Mouse (Mus musculus): Measurements from ENCODE around the gene Ppp2r2d. TPM values are rescaled to one million over a fixed set of nuclear protein-coding genes. Genes with fewer than 3 reads are reported as not detected.

Gene Ppp2r2d
- total RNA-seq (2014; rRNA removed) (115 TPM in 2 replicates), polyA plus RNA-seq (2015; fragmentation: Nextera tagmentation; extraction: Ambion mirVana) (90.3 and 99.4 TPM in 2 replicates)

DNA sequence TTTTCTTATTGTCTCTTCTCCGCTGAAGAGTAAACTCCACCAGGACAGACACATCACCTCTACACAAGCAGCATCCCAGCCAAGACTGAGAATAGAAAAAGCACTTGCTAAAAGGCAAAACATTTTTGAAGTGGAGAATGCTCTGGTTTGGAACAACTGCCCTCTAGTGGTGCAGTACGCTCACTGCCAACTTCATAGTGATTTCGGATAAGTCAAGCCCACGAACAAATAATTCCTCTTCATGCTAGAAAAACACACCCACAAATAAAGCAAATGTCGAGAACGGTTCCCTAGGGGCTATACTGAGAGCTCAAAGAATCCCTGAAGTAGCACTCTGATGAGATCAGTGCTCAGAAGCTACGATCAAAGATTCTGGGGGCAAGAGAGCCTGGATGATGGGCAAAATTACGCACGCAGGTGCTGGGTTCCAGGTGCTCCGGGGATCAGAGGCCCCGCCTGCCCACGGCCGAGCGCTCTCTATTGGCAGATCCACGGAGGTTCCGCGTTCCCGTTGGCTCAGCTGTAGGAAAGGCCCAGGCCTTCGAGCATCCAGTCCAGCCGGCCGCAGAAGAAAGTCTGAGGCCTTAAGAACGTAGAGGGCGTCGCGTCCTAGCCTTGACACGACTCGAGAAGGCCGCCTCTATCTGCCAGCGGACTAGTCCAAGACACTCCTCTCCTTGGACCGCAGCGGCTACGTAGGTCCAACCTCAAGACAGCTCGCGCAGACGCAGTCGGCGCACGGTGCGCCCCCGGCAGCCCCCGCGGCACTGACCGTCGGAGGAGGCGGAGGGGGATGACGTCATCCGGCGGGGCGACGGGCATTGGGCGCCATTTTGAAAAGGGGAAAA lies at the start of gene Ppp2r2d, which contains the start of gene Mapk1ip1:
Gene Ppp2r2d, plus strand, starts transcription at position 536 of the 848 bp plus-strand sequence.
Gene Mapk1ip1, minus strand, starts transcription at position 730 of the 848 bp plus-strand sequence.
- H3K4me1 ChIP-seq (ENCODE audit: insufficient read depth), result peaks cover 35% of the 10 kb centered on the region
- peaks cover 16% of the 10 kb centered on the region; the same call in 1 of the 2 replicates for H3K36me3 ChIP-seq (ENCODE audit: insufficient read depth)
- peak within 1 kb of the TSS; percentile 98 for H3K27ac ChIP-seq (ENCODE audit: low read depth, low read length)
- WGBS, result under 1% methylated on average over 51 of the region's 51 CpGs
- ATAC-seq (peak; percentile 93), DNase-seq (peak; percentile 98)
- peak; percentile 82 for TF ChIP-seq CTCF (IDR thresholded peaks at IDR 0.05; ENCODE audit: low read depth)
- peak within 1 kb of the TSS; percentile 93 for H3K9ac ChIP-seq
- H3K27me3 ChIP-seq (ENCODE audit: insufficient read depth, low read length), result no peaks in the 10 kb centered on the region
- no peaks in the 10 kb centered on the region for H3K9me3 ChIP-seq (ENCODE audit: low read length)
- H3K4me2 ChIP-seq (ENCODE audit: low read depth), result peak within 1 kb of the TSS; percentile 88
- H3K4me3 ChIP-seq (ENCODE audit: low read depth, low read length), result peak within 1 kb of the TSS; percentile 99

DNA sequence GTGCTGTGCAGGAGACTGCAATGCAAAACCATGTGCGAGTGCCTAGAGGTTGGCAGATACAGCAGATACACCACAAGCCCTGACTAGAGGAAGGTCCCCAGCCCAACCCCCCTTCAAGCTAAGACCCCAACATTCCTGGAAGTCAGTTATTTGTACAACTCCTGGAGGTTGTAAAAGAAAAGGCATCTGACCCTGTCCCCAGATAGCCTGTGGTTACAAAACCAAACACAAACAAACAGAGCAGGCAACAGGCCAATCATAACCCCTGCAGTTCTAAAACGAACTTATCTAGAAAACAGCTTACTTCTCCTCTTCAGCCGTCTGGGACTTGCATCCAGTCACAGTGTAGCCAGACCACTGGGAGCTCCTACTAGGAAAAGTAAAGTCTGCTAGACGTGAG lies 42.5 kb upstream of the Ppp2r2d start:
- H3K9ac ChIP-seq, result no peak overlapping the region
- no peaks in the 10 kb centered on the region for H3K4me1 ChIP-seq (ENCODE audit: insufficient read depth)
- TF ChIP-seq CTCF (IDR thresholded peaks at IDR 0.05; ENCODE audit: low read depth), result no peak
- DNase-seq (no peak), ATAC-seq (no peak)
- H3K36me3 ChIP-seq (ENCODE audit: insufficient read depth), result no peaks in the 10 kb centered on the region
- H3K4me3 ChIP-seq (ENCODE audit: low read depth, low read length), result no peak overlapping the region
- whole genome bisulfite sequencing, result 59% methylated on average over 4 of the region's 4 CpGs
- H3K27ac ChIP-seq (ENCODE audit: low read depth, low read length), result no peak overlapping the region
- no peaks in the 10 kb centered on the region for H3K9me3 ChIP-seq (ENCODE audit: low read length)
- no peak overlapping the region for H3K4me2 ChIP-seq (ENCODE audit: low read depth)
- H3K27me3 ChIP-seq (ENCODE audit: insufficient read depth, low read length), result no peaks in the 10 kb centered on the region

DNA sequence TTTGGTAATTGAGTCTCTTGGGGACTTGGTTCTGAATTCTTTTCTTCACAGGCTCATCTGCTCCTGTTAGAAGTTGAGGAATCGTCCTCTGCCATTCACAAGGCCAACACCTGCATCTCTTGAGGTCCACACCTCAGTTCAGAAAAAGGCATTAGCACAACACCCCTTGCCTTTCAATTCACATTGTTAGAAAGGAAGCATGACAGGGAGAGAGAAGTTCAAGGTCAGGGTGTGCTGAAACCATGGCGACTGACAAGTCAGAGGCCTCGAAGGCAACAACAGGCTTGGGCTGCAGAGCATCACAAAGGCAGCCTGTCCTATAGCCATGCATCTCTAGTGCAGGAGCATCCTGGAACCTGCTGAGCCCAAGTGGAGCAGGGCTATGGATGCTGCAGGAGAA lies 38.7 kb upstream of the Ppp2r2d start:
- Histone ChIP-seq H3K27ac (ENCODE audit: low read depth, low read length) (no peak overlapping the region), H3K9me3 (ENCODE audit: low read length) (no peaks in the 10 kb centered on the region), H3K9ac (no peak overlapping the region), H3K4me1 (ENCODE audit: insufficient read depth) (no peaks in the 10 kb centered on the region), H3K4me3 (ENCODE audit: low read depth, low read length) (no peak overlapping the region), H3K27me3 (ENCODE audit: insufficient read depth, low read length) (no peaks in the 10 kb centered on the region), H3K36me3 (ENCODE audit: insufficient read depth) (no peaks in the 10 kb centered on the region), H3K4me2 (ENCODE audit: low read depth) (no peak overlapping the region)
- 80% methylated on average over 3 of the region's 3 CpGs for WGBS
- no peak for DNase-seq
- no peak for TF ChIP-seq CTCF (IDR thresholded peaks at IDR 0.05; ENCODE audit: low read depth)
- no peak for ATAC-seq

GRCm38 (mm10) chr7:138813213-138813875 lies 32.5 kb upstream of the Ppp2r2d start:
- Histone ChIP-seq H3K4me2 (ENCODE audit: low read depth) (no peak overlapping the region), H3K27ac (ENCODE audit: low read depth, low read length) (no peak overlapping the region), H3K36me3 (ENCODE audit: insufficient read depth) (no peaks in the 10 kb centered on the region), H3K4me3 (ENCODE audit: low read depth, low read length) (no peak overlapping the region), H3K9ac (no peak overlapping the region), H3K27me3 (ENCODE audit: insufficient read depth, low read length) (no peaks in the 10 kb centered on the region), H3K4me1 (ENCODE audit: insufficient read depth) (no peaks in the 10 kb centered on the region), H3K9me3 (ENCODE audit: low read length) (no peaks in the 10 kb centered on the region)
- DNase-seq (no peak), ATAC-seq (no peak)
- TF ChIP-seq CTCF (IDR thresholded peaks at IDR 0.05; ENCODE audit: low read depth), result no peak
- WGBS, result 63% methylated on average over 11 of the region's 11 CpGs

DNA sequence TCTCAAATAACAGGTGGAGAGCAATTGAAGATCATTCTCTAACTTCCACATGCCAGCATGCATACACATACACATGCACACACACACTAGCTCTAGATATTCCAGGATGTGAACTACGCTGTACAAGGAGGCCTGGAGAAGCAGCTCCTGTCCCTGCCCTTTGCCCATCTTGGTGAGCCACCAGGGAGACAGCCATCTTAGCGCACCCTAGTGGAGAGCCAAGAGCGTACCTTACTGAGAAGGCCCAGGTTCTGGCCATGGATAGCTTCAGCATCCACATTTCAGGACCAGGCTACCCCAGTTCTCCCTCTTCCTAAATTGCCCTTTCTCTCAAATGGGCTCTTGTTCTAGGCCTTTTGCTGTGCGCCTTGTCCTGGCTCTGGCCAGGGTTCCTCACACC lies 27.6 kb upstream of the Ppp2r2d start:
- 59% methylated on average over 4 of the region's 4 CpGs for WGBS
- no peak overlapping the region for H3K27ac ChIP-seq (ENCODE audit: low read depth, low read length)
- H3K9ac ChIP-seq, result no peak overlapping the region

GRCm38 (mm10) chr7:138824423-138824822 lies 21.5 kb upstream of the Ppp2r2d start:
- no peak overlapping the region for H3K4me2 ChIP-seq (ENCODE audit: low read depth)
- no peaks in the 10 kb centered on the region for H3K9me3 ChIP-seq (ENCODE audit: low read length)
- DNase-seq (no peak), ATAC-seq (no peak)
- no peak overlapping the region for H3K27ac ChIP-seq (ENCODE audit: low read depth, low read length)
- H3K36me3 ChIP-seq (ENCODE audit: insufficient read depth), result no peaks in the 10 kb centered on the region
- 44% methylated on average over 6 of the region's 6 CpGs for WGBS
- H3K9ac ChIP-seq, result no peak overlapping the region
- no peaks in the 10 kb centered on the region for H3K27me3 ChIP-seq (ENCODE audit: insufficient read depth, low read length)
- no peaks in the 10 kb centered on the region for H3K4me1 ChIP-seq (ENCODE audit: insufficient read depth)
- no peak for TF ChIP-seq CTCF (IDR thresholded peaks at IDR 0.05; ENCODE audit: low read depth)
- H3K4me3 ChIP-seq (ENCODE audit: low read depth, low read length), result no peak overlapping the region

More for the DNA sequence above, 27.6 kb upstream of the Ppp2r2d start:
- 0 out of 2 replicates have a peak, but pooled peaks have one; percentile 27 for TF ChIP-seq CTCF (IDR thresholded peaks at IDR 0.05; ENCODE audit: low read depth)
- DNase-seq (no peak), ATAC-seq (no peak)
- no peaks in the 10 kb centered on the region for H3K36me3 ChIP-seq (ENCODE audit: insufficient read depth)
- no peaks in the 10 kb centered on the region for H3K27me3 ChIP-seq (ENCODE audit: insufficient read depth, low read length)
- no peaks in the 10 kb centered on the region for H3K4me1 ChIP-seq (ENCODE audit: insufficient read depth)
- no peaks in the 10 kb centered on the region for H3K9me3 ChIP-seq (ENCODE audit: low read length)
- no peak overlapping the region for H3K4me3 ChIP-seq (ENCODE audit: low read depth, low read length)
- no peak overlapping the region for H3K4me2 ChIP-seq (ENCODE audit: low read depth)
